8 mouse cellular contexts compared by ENCODE assay signal in genomic region chr11:45795731-45796130, GRCm38 (mm10). TPM values are rescaled to one million over a fixed set of nuclear protein-coding genes. Genes with fewer than 3 reads are reported as not detected.
DNase-seq lines count a peak whose midpoint lies in the region; ATAC-seq lines count a peak whose summit lies in the region.

No protein-coding gene starts in this region.

- H3K9ac ChIP-seq in midbrain, embryonic 13.5 days (replicated peaks) = no peak overlapping the region
- no peak overlapping the region for H3K9ac ChIP-seq in liver, embryonic 12.5 days

- no peak overlapping the region for H3K4me2 ChIP-seq in midbrain, embryonic 13.5 days (replicated peaks)
- H3K4me2 ChIP-seq in liver, embryonic 12.5 days = no peak overlapping the region

- H3K27ac ChIP-seq in midbrain, embryonic 10.5 days (replicated peaks) = no peak overlapping the region
- no peak overlapping the region for H3K27ac ChIP-seq in midbrain, embryonic 13.5 days
- 0 out of 2 replicates have a peak overlapping the region, but pooled peaks have one; percentile 37 for H3K27ac ChIP-seq in liver, embryonic 12.5 days

- H3K27me3 ChIP-seq in midbrain, embryonic 10.5 days (ENCODE audit: low read depth, poor library complexity, severe bottlenecking) = no peaks in the 10 kb centered on the region
- H3K27me3 ChIP-seq in midbrain, embryonic 13.5 days = 0 out of 2 replicates have a peak, but pooled peaks cover 6% of the 10 kb centered on the region
- H3K27me3 ChIP-seq in liver, embryonic 12.5 days (replicated peaks) = no peaks in the 10 kb centered on the region

- H3K4me1 ChIP-seq in midbrain, embryonic 10.5 days = peaks cover 24% of the 10 kb centered on the region
- H3K4me1 ChIP-seq in midbrain, embryonic 13.5 days (replicated peaks) = peaks cover 15% of the 10 kb centered on the region; the same call in 1 of the 2 replicates
- peaks cover 32% of the 10 kb centered on the region for H3K4me1 ChIP-seq in liver, embryonic 12.5 days

- ATAC-seq in midbrain, embryonic 13.5 days = no peak
- ATAC-seq in common myeloid progenitor, adult 5-6 weeks (replicated peaks; ENCODE audit: low read depth, poor library complexity, severe bottlenecking) = peak; percentile 95
- ATAC-seq in granulocyte monocyte progenitor cell, adult 5-6 weeks (replicated peaks; ENCODE audit: poor library complexity, severe bottlenecking) = peak; percentile 97
- peak; percentile 71; the same call in 1 of the 2 replicates for ATAC-seq in liver, embryonic 12.5 days

- no peaks in the 10 kb centered on the region for H3K9me3 ChIP-seq in midbrain, embryonic 10.5 days (replicated peaks)
- H3K9me3 ChIP-seq in midbrain, embryonic 13.5 days = no peaks in the 10 kb centered on the region
- H3K9me3 ChIP-seq in liver, embryonic 12.5 days (replicated peaks) = no peaks in the 10 kb centered on the region

- DNase-seq in midbrain, embryonic 10.5 days (ENCODE audit: low spot score) = peak; percentile 71
- peak; percentile 83 for DNase-seq in kidney, postnatal 10 days
- DNase-seq in retina, embryonic 14.5 days (ENCODE audit: low spot score) = peak; percentile 69
- peak; percentile 62 to 67 for DNase-seq in thymus, postnatal 36 days

- no peak overlapping the region for H3K4me3 ChIP-seq in midbrain, embryonic 10.5 days
- H3K4me3 ChIP-seq in midbrain, embryonic 13.5 days (replicated peaks) = no peak overlapping the region
- no peak overlapping the region for H3K4me3 ChIP-seq in liver, embryonic 12.5 days

- no peaks in the 10 kb centered on the region for H3K36me3 ChIP-seq in midbrain, embryonic 10.5 days
- no peaks in the 10 kb centered on the region for H3K36me3 ChIP-seq in midbrain, embryonic 13.5 days
- no peaks in the 10 kb centered on the region for H3K36me3 ChIP-seq in liver, embryonic 12.5 days

- 7% methylated on average over 3 of the region's 3 CpGs for WGBS in midbrain, embryonic 10.5 days
- WGBS in midbrain, embryonic 13.5 days = 14% methylated on average over 3 of the region's 3 CpGs
- 9% methylated on average over 3 of the region's 3 CpGs for WGBS in liver, embryonic 12.5 days (ENCODE audit: insufficient replicate concordance)

RNA-seq across cellular contexts. Expression of gene Clint1, which starts 56.1 kb away (rescaled TPM):
- 57.8 and 60.3 TPM in 2 replicates for polyA plus RNA-seq in midbrain, embryonic 10.5 days (2016; fragmentation: Nextera tagmentation; extraction: Ambion mirVana)
- polyA plus RNA-seq in midbrain, embryonic 13.5 days (2015; fragmentation: Nextera tagmentation; extraction: Ambion mirVana) = 48.8 and 49.8 TPM in 2 replicates
- total RNA-seq in common myeloid progenitor, adult 5-6 weeks (2017) = 157 and 188 TPM in 2 replicates
- total RNA-seq in granulocyte monocyte progenitor cell, adult 5-6 weeks (2014; fragmentation: Nextera tagmentation) = 113 and 131 TPM in 2 replicates
- 118 and 127 TPM in 2 replicates for total RNA-seq in granulocyte monocyte progenitor cell, adult 5-6 weeks (2017)
- 109 and 111 TPM in 2 replicates for polyA plus RNA-seq in liver, embryonic 12.5 days (2016; fragmentation: Nextera tagmentation; extraction: Ambion mirVana)
